Mouse (Mus musculus) heart, embryonic 10.5 days (tissue): Measurements from ENCODE around the gene Hcn2. TPM values are rescaled to one million over a fixed set of nuclear protein-coding genes. Genes with fewer than 3 reads are reported as not detected.

ENCODE experiments used
- DNase-seq: peaks from one replicate; pipeline ENCODE4 v3.0.0-alpha.2; 2017; ENCODE audit warnings: low spot score
- H3K27ac ChIP-seq: fragments of 300-500 bp; sonication (generic); 2 replicates; pipeline ENCODE4 v1.5.1; 2016; ENCODE audit warnings: mild to moderate bottlenecking
- H3K27me3 ChIP-seq: fragments of 300-500 bp; sonication (generic); 2 replicates; pipeline ENCODE4 v1.6.1; 2016; ENCODE audit warnings: mild to moderate bottlenecking; ENCODE audit not compliant: poor library complexity, insufficient read depth, severe bottlenecking
- H3K36me3 ChIP-seq: fragments of 300-500 bp; sonication (generic); 2 replicates; pipeline ENCODE4 v1.6.1; 2016; ENCODE audit warnings: mild to moderate bottlenecking, moderate library complexity
- H3K4me1 ChIP-seq: fragments of 300-500 bp; sonication (generic); 2 replicates; pipeline ENCODE4 v1.6.1; 2016; ENCODE audit warnings: mild to moderate bottlenecking
- H3K4me3 ChIP-seq: fragments of 300-500 bp; sonication (generic); 2 replicates; pipeline ENCODE4 v1.5.1; 2016; ENCODE audit warnings: mild to moderate bottlenecking, moderate library complexity
- H3K9me3 ChIP-seq: fragments of 300-500 bp; sonication (generic); 2 replicates; pipeline ENCODE4 v1.6.1; 2016; ENCODE audit warnings: mild to moderate bottlenecking, moderate library complexity
- WGBS: fragments of 180-500 bp; shearing (Covaris S2); methylation state at CpG from one replicate; pipeline ENCODE4 v1.1.7; 2016; 5-methylcytosine and 5-hydroxymethylcytosine counted together
- polyA plus RNA-seq: library from polyadenylated mRNA; unstranded; fragments of >200 nt; fragmentation: Nextera tagmentation; extraction: Ambion mirVana; gene quantifications from 2 replicates; pipeline ENCODE4 v1.2.1, GENCODE M21; 2016

Hcn2 gene
- polyA plus RNA-seq, 1 experiment from 2014 or later, result not detected

GRCm38 (mm10) chr10:79723047-79723446 lies 6.6 kb downstream of the Hcn2 start:
- H3K27ac ChIP-seq, result no peak overlapping the region
- H3K36me3 ChIP-seq, result no peaks in the 10 kb centered on the region
- no peak for DNase-seq
- H3K4me1 ChIP-seq, result peaks cover 7% of the 10 kb centered on the region
- peaks cover 33% of the 10 kb centered on the region for H3K27me3 ChIP-seq
- WGBS, result 74% methylated on average over 6 of the region's 6 CpGs
- peaks cover 3% of the 10 kb centered on the region; the same call in 1 of the 2 replicates for H3K9me3 ChIP-seq
- H3K4me3 ChIP-seq, result no peak overlapping the region

GRCm38 (mm10) chr10:79723692-79724091 lies 7.3 kb downstream of the Hcn2 start:
- 67% methylated on average over 7 of the region's 7 CpGs for WGBS
- Histone ChIP-seq H3K27ac (no peak overlapping the region), H3K4me1 (peaks cover 11% of the 10 kb centered on the region), H3K36me3 (no peaks in the 10 kb centered on the region), H3K27me3 (peaks cover 33% of the 10 kb centered on the region), H3K4me3 (no peak overlapping the region), H3K9me3 (peaks cover 3% of the 10 kb centered on the region; the same call in 1 of the 2 replicates)
- DNase-seq, result no peak

DNA sequence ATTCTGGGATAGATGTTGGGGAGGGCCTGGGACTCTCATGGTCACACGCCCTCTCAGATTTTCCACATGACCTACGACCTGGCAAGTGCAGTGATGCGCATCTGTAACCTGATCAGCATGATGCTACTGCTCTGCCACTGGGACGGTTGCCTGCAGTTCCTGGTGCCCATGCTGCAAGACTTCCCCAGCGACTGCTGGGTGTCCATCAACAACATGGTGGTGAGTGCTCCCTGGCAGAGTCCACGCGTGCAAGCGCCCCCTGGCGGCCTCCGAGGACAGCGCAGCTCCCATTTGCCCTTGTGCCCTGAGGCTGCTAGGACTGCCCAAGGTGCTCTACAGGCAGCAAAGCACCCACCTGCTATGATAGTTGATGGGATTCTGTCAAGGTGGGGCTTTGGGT lies 9.7 kb downstream of the Hcn2 start:
- peak; percentile 83 for DNase-seq
- 36% methylated on average over 11 of the region's 11 CpGs for WGBS
- H3K4me3 ChIP-seq, result no peak overlapping the region

GRCm38 (mm10) chr10:79728323-79729249 lies 12.2 kb downstream of the Hcn2 start:
- Histone ChIP-seq H3K4me3 (no peak overlapping the region), H3K9me3 (peaks cover 3% of the 10 kb centered on the region; the same call in 1 of the 2 replicates), H3K36me3 (peaks cover 1% of the 10 kb centered on the region; the same call in 1 of the 2 replicates), H3K4me1 (peaks cover 10% of the 10 kb centered on the region), H3K27me3 (peaks cover 12% of the 10 kb centered on the region; the same call in 1 of the 2 replicates), H3K27ac (no peak overlapping the region)
- 63% methylated on average over 28 of the region's 28 CpGs for WGBS
- no peak for DNase-seq

More for the DNA sequence above, 9.7 kb downstream of the Hcn2 start:
- Histone ChIP-seq H3K4me1 (peaks cover 11% of the 10 kb centered on the region), H3K27ac (no peak overlapping the region), H3K9me3 (peaks cover 3% of the 10 kb centered on the region; the same call in 1 of the 2 replicates), H3K27me3 (peaks cover 16% of the 10 kb centered on the region; the same call in 1 of the 2 replicates), H3K36me3 (no peaks in the 10 kb centered on the region)

DNA sequence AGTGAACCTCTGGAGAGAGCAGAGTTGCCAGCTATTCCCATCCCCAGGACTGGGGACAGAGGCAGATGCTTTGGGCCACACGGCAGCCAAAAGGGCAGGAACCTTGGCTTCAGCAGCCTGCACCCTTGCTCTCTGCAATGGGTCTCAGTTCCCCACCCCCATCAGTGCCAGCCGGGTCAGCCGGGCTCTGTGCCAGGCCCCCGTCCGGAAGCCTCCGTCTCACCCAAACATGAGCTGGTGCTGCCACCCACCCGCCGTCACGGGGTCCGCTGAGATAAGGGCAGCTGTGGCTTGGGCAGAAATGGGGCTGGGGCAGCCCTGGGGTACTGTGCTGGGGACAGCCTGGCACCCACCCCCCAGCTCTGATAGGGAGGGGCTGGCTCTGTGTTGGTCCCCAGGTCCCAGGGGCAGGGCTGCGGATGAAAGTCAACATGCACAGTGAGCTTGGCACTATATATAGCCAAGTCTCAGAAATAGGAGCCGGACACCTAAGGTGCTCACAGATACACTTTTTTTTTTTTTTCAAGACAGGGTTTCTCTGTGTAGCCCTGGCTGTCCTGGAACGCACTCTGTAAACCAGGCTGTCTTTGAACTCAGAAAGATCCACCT lies 13.0 kb downstream of the Hcn2 start:
- H3K27ac ChIP-seq, result no peak overlapping the region
- 0 out of 2 replicates have a peak, but pooled peaks cover 5% of the 10 kb centered on the region for H3K4me1 ChIP-seq
- 70% methylated on average over 13 of the region's 13 CpGs for WGBS
- H3K9me3 ChIP-seq, result peaks cover 3% of the 10 kb centered on the region; the same call in 1 of the 2 replicates
- peaks cover 10% of the 10 kb centered on the region for H3K36me3 ChIP-seq
- H3K4me3 ChIP-seq, result no peak overlapping the region
- DNase-seq, result no peak
- peaks cover 20% of the 10 kb centered on the region; the same call in 1 of the 2 replicates for H3K27me3 ChIP-seq

DNA sequence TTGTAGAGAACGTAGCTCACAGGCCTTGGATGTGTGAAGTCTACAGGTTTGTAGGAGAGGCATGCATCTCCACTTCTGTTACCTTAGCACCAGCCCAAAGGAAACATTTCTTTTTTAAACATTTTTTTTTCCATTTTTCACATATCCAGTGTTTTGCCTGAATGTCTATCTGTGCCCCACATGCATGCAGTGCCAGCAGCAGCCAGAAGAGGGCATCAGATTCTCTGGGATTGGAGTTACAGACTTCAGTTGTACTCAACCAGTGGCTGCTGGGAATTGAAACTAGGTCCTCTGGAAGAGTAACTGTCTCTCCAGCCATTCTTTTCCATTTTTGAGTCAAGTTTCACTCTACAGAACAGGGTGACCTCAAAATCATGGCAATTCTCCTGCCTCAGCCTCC lies 16.1 kb downstream of the Hcn2 start:
- Histone ChIP-seq H3K36me3 (peaks cover 39% of the 10 kb centered on the region), H3K4me1 (peaks cover 16% of the 10 kb centered on the region), H3K27me3 (peaks cover 50% of the 10 kb centered on the region), H3K4me3 (no peak overlapping the region), H3K9me3 (peaks cover 24% of the 10 kb centered on the region), H3K27ac (no peak overlapping the region)
- no peak for DNase-seq
- 93% methylated on average over 1 of the region's 1 CpGs for WGBS

GRCm38 (mm10) chr10:79733847-79734246 lies 17.4 kb downstream of the Hcn2 start:
- no peak for DNase-seq
- 81% methylated on average over 15 of the region's 15 CpGs for WGBS
- H3K27ac ChIP-seq, result no peak overlapping the region
- H3K4me3 ChIP-seq, result no peak overlapping the region
- H3K36me3 ChIP-seq, result peaks cover 53% of the 10 kb centered on the region
- H3K27me3 ChIP-seq, result peaks cover 47% of the 10 kb centered on the region
- peaks cover 36% of the 10 kb centered on the region for H3K9me3 ChIP-seq
- peaks cover 11% of the 10 kb centered on the region for H3K4me1 ChIP-seq

DNA sequence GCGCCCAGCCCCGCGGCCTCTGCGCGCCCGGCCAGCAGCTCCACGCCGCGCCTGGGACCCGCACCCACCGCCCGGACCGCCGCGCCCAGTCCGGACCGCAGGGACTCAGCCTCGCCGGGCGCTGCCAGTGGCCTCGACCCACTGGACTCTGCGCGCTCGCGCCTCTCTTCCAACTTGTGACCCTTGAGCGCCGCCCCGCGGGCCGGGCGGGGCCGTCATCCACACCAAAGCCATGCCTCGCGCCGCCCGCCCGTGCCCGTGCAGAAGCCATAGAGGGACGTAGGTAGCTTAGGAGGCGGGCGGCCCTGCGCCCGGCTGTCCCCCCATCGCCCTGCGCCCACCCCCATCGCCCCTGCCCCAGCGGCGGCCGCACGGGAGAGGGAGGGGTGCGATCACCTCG lies 18.9 kb downstream of the Hcn2 start:
- Histone ChIP-seq H3K36me3 (peaks cover 68% of the 10 kb centered on the region), H3K27ac (peak overlapping the region; percentile 17; the same call in 1 of the 2 replicates), H3K9me3 (peaks cover 51% of the 10 kb centered on the region), H3K27me3 (peaks cover 44% of the 10 kb centered on the region), H3K4me1 (peaks cover 11% of the 10 kb centered on the region), H3K4me3 (peak overlapping the region; percentile 44)
- 21% methylated on average over 52 of the region's 52 CpGs for WGBS
- no peak for DNase-seq

DNA sequence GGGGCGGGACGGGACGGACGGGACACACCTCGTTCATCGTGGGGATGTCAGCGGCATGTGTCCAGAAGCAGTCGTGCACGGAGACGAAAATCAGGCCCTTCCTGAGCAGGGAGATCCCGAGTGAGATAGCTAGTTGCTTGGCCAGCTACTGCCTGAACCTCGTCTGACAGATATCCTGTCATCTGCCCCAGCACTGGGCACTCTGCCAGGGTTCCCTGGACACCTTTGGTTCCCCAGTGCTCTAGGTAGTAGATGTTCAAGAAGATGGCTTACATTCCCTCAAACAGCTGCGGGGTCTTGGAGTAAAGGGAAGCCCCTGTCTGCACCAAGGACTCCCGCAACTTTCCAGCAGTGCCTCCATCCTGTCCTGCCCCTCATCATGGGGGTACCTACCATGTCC lies 20.3 kb downstream of the Hcn2 start:
- WGBS, result 90% methylated on average over 14 of the region's 14 CpGs
- Histone ChIP-seq H3K4me3 (no peak overlapping the region), H3K27me3 (peaks cover 44% of the 10 kb centered on the region), H3K36me3 (peaks cover 81% of the 10 kb centered on the region), H3K27ac (no peak overlapping the region), H3K9me3 (peaks cover 61% of the 10 kb centered on the region), H3K4me1 (peaks cover 11% of the 10 kb centered on the region)
- DNase-seq, result no peak

GRCm38 (mm10) chr10:79738259-79738658 lies 21.8 kb downstream of the Hcn2 start:
- Histone ChIP-seq H3K9me3 (peaks cover 61% of the 10 kb centered on the region), H3K4me1 (peaks cover 11% of the 10 kb centered on the region), H3K36me3 (peaks cover 96% of the 10 kb centered on the region), H3K4me3 (no peak overlapping the region), H3K27ac (no peak overlapping the region), H3K27me3 (peaks cover 44% of the 10 kb centered on the region)
- 88% methylated on average over 10 of the region's 10 CpGs for WGBS
- no peak for DNase-seq

GRCm38 (mm10) chr10:79739234-79739633 lies 22.8 kb downstream of the Hcn2 start:
- WGBS, result 96% methylated on average over 28 of the region's 28 CpGs
- Histone ChIP-seq H3K36me3 (peaks cover 98% of the 10 kb centered on the region), H3K4me3 (0 out of 2 replicates have a peak overlapping the region, but pooled peaks have one; percentile 12), H3K9me3 (peaks cover 61% of the 10 kb centered on the region), H3K4me1 (peaks cover 11% of the 10 kb centered on the region), H3K27me3 (peaks cover 38% of the 10 kb centered on the region), H3K27ac (no peak overlapping the region)
- no peak for DNase-seq

DNA sequence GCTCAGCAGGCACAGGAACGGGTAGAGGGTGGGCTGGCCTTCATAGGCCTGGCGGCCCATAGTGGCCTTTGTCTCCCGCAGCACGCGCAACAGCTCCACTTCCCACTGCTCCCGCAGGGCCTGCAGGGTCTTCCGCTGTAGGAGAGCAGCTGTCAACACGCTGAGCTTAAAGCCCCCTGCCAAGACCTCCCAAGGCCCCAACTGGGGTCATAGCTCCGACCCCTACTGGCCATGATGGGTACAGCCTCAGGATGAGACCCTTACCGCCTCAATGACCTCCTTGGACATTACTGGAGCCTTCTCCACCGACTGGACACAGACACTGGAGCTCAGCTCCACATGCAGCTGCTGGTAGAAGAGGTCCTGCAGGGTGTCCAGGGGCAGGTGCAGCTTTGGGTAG lies 24.4 kb downstream of the Hcn2 start:
- no peak overlapping the region for H3K27ac ChIP-seq
- no peak for DNase-seq
- H3K36me3 ChIP-seq, result peaks cover 91% of the 10 kb centered on the region
- peaks cover 22% of the 10 kb centered on the region for H3K27me3 ChIP-seq
- WGBS, result 77% methylated on average over 11 of the region's 11 CpGs
- H3K4me3 ChIP-seq, result 0 out of 2 replicates have a peak overlapping the region, but pooled peaks have one; percentile 8
- H3K9me3 ChIP-seq, result peaks cover 53% of the 10 kb centered on the region
- peaks cover 9% of the 10 kb centered on the region for H3K4me1 ChIP-seq

DNA sequence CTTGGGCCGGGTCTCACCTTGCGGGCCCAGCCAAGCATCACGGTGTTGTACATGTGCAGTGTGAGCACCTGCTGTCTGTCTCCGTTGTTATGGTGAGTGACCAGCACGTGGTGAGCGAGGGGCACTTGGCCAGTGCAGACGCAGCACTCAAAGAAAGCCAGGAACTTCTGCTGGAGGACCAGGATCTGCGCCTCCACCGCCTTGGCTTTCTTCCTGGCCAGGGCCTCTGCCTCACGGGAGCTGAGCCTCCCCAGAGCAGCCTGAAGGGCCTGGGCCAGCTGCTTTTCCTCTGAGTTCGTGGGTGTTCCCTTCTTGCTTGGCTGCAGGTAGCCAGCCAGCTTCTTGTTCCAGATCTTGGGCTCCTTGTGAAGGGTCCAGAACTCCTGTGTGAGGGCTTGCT lies 26.7 kb downstream of the Hcn2 start:
- no peak overlapping the region for H3K4me3 ChIP-seq
- no peak for DNase-seq
- H3K27me3 ChIP-seq, result no peaks in the 10 kb centered on the region
- peaks cover 8% of the 10 kb centered on the region; the same call in 1 of the 2 replicates for H3K4me1 ChIP-seq
- H3K36me3 ChIP-seq, result peaks cover 68% of the 10 kb centered on the region
- peaks cover 32% of the 10 kb centered on the region for H3K9me3 ChIP-seq
- WGBS, result 91% methylated on average over 11 of the region's 11 CpGs
- no peak overlapping the region for H3K27ac ChIP-seq
